Mouse (Mus musculus) CH12.LX (cell line): ENCODE results near the gene Rundc3a.

Experiments
- CHD2 ChIP-seq: IDR thresholded peaks from 2 replicates; pipeline ENCODE4 v1.6.1; 2011; ENCODE audit warnings: low read length, improper control_type of control experiment
- CTCF ChIP-seq, 2 experiments: IDR thresholded peaks in 1 of 2; conservative IDR thresholded peaks in 1 of 2; 2 replicates each; pipeline ENCODE4 v1.5.1; 2011 to 2012; ENCODE audit warnings: low read depth in 2 of 2, low read length in 2 of 2, improper control_type of control experiment in 1 of 2, inconsistent platforms in 1 of 2, mild to moderate bottlenecking in 1 of 2, moderate library complexity in 1 of 2
- E2F4 ChIP-seq: IDR thresholded peaks from 2 replicates; pipeline ENCODE4 v1.6.1; 2011; ENCODE audit warnings: low read depth, low read length, improper control_type of control experiment; ENCODE audit not compliant: insufficient replicate concordance
- IRF4 ChIP-seq: IDR thresholded peaks from 2 replicates; pipeline ENCODE4 v1.6.1; 2014; ENCODE audit warnings: low read depth, mild to moderate bottlenecking, inconsistent platforms, low read length, improper control_type of control experiment
- MXI1 ChIP-seq: IDR thresholded peaks from 2 replicates; pipeline ENCODE4 v1.6.1; 2011; ENCODE audit warnings: mild to moderate bottlenecking, low read depth, low read length, improper control_type of control experiment
- POLR2AphosphoS2 ChIP-seq: IDR thresholded peaks from 2 replicates; pipeline ENCODE4 v1.6.1; 2011; ENCODE audit warnings: low read depth, low read length, improper control_type of control experiment
- ZNF384 ChIP-seq: IDR thresholded peaks from 2 replicates; pipeline ENCODE4 v1.6.1; 2012; ENCODE audit warnings: low read depth, low read length, improper control_type of control experiment, inconsistent platforms

GRCm38 (mm10) chr11:102432896-102433295, 39.7 kb downstream of the Rundc3a start:
- TF ChIP-seq IRF4, result no peak
- TF ChIP-seq ZNF384, result no peak
- TF ChIP-seq POLR2AphosphoS2, result no peak
- TF ChIP-seq E2F4, result no peak
- no peak for TF ChIP-seq CHD2
- no peak for TF ChIP-seq CTCF (conservative IDR thresholded peaks at IDR 0.05 in 1 of 2, IDR thresholded peaks at IDR 0.05 in 1 of 2; ENCODE audit: low read depth in 2 of 2, low read length in 2 of 2)
- peak; percentile 3; the same call in 1 of the 2 replicates for TF ChIP-seq MXI1
